Mouse (Mus musculus) limb, embryonic 10.5 days (tissue): ENCODE measurements around the gene 1700020N01Rik. TPM values are rescaled to one million over a fixed set of nuclear protein-coding genes. Genes with fewer than 3 reads are reported as not detected.

Experiments
- DNase-seq: peaks from one replicate; pipeline ENCODE4 v3.0.0-alpha.2; 2017; ENCODE audit warnings: low spot score
- H3K27ac ChIP-seq: fragments of 300-500 bp; sonication (generic); 2 replicates; pipeline ENCODE4 v1.5.1; 2016; ENCODE audit warnings: mild to moderate bottlenecking
- H3K27me3 ChIP-seq: fragments of 300-500 bp; sonication (generic); 2 replicates; pipeline ENCODE4 v1.6.1; 2016; ENCODE audit warnings: low read depth, mild to moderate bottlenecking; ENCODE audit not compliant: poor library complexity, severe bottlenecking
- H3K36me3 ChIP-seq: fragments of 300-500 bp; sonication (generic); 2 replicates; pipeline ENCODE4 v1.6.1; 2016; ENCODE audit warnings: mild to moderate bottlenecking, moderate library complexity
- H3K4me1 ChIP-seq: fragments of 300-500 bp; sonication (generic); 2 replicates; pipeline ENCODE4 v1.6.1; 2016
- H3K4me3 ChIP-seq: fragments of 300-500 bp; sonication (generic); 2 replicates; pipeline ENCODE4 v1.5.1; 2016; ENCODE audit warnings: mild to moderate bottlenecking, moderate library complexity
- H3K9me3 ChIP-seq: fragments of 300-500 bp; sonication (generic); replicated peaks from 2 replicates; pipeline ENCODE4 v1.6.1; 2016; ENCODE audit warnings: mild to moderate bottlenecking
- WGBS: fragments of 180-500 bp; shearing (Covaris S2); methylation state at CpG from one replicate; pipeline ENCODE4 v1.1.7; 2016; 5-methylcytosine and 5-hydroxymethylcytosine counted together
- polyA plus RNA-seq: library from polyadenylated mRNA; unstranded; fragments of >200 nt; fragmentation: Nextera tagmentation; extraction: Ambion mirVana; gene quantifications from 2 replicates; pipeline ENCODE4 v1.2.1, GENCODE M21; 2016

1700020N01Rik gene
- not detected in 2 replicates for polyA plus RNA-seq

DNA sequence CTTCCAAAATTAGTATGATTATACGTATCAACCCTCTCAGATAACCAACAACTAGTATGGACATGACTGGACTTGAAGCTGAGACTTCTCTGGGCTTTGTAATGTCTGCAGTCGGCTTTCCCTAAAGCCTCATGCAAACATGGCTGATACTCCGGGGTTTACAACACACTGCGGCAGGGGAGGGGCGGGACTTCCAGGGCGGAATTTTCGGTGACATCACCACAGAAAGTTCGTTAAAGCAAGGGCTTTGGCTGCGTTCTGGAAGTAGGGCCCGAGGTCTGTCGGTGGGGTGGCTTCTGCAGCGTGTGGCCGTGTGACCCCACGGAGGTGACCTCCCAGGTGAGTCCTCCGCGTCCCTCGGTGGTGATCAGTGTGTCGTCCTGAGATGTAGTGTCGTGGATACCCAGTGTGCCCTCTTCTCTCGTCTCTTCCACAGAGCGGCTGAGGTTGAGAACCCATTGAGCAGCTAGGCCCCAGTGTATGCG, at the start of gene 1700020N01Rik:
Gene 1700020N01Rik, plus strand, starts transcription at position 250 of the 485 bp plus-strand sequence.
- H3K36me3 ChIP-seq, result no peaks in the 10 kb centered on the region
- H3K9me3 ChIP-seq, result no peaks in the 10 kb centered on the region
- 95% methylated on average over 22 of the region's 22 CpGs for WGBS
- no peaks in the 10 kb centered on the region for H3K4me1 ChIP-seq
- DNase-seq, result peak; percentile 27
- no peaks in the 10 kb centered on the region for H3K27me3 ChIP-seq
- H3K27ac ChIP-seq, result no peak within 1 kb of the TSS
- H3K4me3 ChIP-seq, result no peak within 1 kb of the TSS

DNA sequence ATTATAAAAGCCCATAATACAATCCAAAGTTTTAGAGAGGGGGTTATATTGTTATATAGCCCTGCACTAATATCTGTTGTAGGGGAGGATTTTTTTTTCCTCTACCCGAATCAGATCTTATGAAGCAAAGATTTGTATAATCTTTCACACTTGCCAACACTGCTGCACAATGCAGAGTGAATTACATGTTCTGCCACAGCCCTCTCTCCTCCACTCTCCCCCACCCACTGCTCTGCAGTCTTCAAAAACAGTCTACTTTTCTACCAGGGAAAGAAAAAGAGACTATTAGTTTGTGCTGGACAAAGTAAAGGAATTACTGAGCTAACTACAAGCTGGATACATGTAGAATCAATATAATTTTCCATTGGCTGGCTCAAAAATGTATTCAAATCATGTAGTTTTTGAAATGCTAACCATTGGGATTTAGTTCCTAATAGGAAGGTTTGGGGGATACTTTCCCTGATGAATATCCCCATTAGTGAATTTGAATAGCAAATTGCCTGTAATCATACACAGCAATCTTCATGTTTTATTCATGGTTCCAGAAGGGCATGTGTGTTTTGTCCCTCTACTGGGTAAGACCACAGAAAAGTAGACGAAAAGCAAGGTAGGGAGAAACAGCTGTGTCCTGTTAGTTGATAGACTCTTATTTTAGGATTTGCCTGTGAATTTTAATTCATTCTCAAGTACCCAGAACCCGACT, 49.2 kb upstream of the 1700020N01Rik start:
- Histone ChIP-seq H3K27me3 (no peaks in the 10 kb centered on the region), H3K4me3 (no peak overlapping the region), H3K4me1 (peaks cover 8% of the 10 kb centered on the region), H3K27ac (no peak overlapping the region), H3K36me3 (no peaks in the 10 kb centered on the region), H3K9me3 (no peaks in the 10 kb centered on the region)
- DNase-seq, result no peak
- WGBS, result 75% methylated on average over 3 of the region's 3 CpGs

DNA sequence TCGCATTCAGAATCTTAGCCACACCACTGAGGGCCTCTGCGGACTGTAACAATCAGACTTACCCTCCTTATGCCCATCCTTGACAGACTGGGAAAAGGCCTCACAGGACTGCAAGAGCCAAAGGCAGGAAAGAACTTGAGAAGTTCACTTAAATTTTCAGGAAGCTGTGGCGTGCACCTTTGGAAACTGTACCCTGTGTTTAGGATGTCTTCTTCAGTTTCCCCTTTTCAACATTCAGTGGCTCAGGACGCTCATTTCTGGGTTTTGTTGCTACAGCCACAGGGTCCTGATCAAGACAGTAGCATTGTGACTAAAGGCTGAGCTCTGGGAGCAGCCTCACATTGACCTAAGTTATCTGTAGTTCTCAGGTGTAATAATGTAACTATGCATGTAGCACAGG, 48.2 kb upstream of the 1700020N01Rik start:
- H3K4me1 ChIP-seq, result peaks cover 18% of the 10 kb centered on the region
- no peaks in the 10 kb centered on the region for H3K36me3 ChIP-seq
- H3K4me3 ChIP-seq, result no peak overlapping the region
- no peaks in the 10 kb centered on the region for H3K27me3 ChIP-seq
- no peaks in the 10 kb centered on the region for H3K9me3 ChIP-seq
- no peak for DNase-seq
- no peak overlapping the region for H3K27ac ChIP-seq
- 89% methylated on average over 4 of the region's 4 CpGs for WGBS

DNA sequence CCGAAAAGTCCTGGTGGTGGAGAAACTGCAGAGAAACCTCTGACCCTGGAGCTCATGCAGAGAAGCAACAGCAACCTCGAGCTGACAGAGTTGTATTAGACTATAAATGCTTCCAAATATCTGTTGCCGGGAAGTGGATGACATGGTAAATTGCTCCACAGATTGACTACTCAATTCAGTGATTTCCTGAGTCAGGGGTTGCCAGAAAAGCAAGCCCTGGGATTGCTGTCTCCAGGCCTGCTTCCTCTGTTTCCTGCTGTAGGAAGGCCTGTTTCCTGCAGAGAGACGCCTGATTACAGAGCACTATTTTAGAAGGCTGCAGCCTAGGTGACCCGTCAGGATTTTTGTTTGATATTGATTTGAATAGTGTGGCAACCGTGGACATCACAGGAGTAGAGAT, 47.5 kb upstream of the 1700020N01Rik start:
- 39% methylated on average over 6 of the region's 6 CpGs for WGBS
- Histone ChIP-seq H3K4me3 (no peak overlapping the region), H3K9me3 (no peaks in the 10 kb centered on the region), H3K4me1 (peaks cover 18% of the 10 kb centered on the region), H3K27me3 (no peaks in the 10 kb centered on the region), H3K36me3 (no peaks in the 10 kb centered on the region), H3K27ac (no peak overlapping the region)
- no peak for DNase-seq

DNA sequence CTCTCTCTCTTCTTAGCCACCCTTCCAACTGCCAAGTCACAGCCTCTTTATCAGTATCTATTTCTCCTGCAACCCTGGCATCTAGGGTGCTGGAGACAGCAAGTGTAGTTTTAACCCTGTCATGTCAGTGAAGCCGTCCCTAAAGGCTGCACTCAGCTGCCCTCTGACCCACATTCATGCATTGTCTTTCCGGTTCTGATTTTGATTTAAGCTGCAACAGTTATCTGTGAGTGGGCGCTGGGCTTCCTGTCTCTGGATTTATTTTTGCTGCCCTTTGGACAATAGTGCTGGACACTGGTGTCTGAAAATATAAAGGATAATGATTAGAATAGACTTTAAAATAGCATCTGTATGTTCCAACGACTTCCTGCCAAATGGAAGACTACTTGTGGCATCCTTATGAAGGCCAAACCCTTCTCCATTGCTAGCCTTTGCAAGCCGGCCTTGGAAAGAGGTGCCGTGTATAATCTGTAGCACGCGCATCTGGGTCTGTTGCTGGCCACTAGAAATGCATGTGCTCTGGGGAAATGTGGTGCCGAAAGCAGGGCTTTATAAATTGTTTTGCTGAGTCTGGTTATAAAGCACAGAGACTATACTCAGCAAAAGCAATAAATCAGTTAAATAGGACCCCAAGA, 44.0 kb upstream of the 1700020N01Rik start:
- no peaks in the 10 kb centered on the region for H3K9me3 ChIP-seq
- H3K4me3 ChIP-seq, result no peak overlapping the region
- 67% methylated on average over 9 of the region's 9 CpGs for WGBS
- H3K4me1 ChIP-seq, result peaks cover 18% of the 10 kb centered on the region
- H3K27me3 ChIP-seq, result no peaks in the 10 kb centered on the region
- no peak overlapping the region for H3K27ac ChIP-seq
- H3K36me3 ChIP-seq, result no peaks in the 10 kb centered on the region
- DNase-seq, result no peak

DNA sequence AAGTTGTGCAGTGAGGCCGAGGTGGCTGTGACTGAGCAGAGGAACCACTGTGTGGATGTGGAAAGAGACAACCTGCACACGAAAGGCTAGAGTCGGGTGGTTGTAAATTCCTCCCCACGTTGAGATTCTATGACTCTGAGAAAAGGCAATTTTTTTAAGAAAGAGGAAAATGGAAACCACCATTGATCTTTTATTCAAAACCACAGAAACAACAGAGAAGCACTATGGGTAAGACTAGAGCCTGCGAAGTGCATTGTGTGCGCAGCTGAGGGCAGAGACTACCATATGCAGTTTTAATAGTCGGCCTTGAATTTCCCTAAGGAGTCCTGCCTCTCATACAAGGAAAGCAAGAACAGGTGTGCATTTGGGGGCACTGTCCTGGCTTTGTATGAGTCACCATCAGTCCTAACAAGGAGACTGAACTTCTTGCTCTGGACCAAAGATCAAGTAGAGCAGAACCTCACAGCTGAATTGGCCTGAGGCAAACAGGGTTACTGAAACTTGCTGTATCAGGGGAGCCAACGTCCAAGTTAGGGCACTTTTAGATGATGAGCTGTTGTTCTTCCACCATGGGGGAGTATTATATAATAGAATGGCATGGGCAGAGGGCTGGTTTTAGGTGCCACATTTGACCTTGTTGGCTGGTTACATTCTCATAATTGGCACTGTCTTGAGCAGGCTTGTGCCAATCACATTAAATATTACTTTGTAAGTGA, 39.8 kb upstream of the 1700020N01Rik start:
- DNase-seq, result no peak
- 90% methylated on average over 8 of the region's 8 CpGs for WGBS
- no peaks in the 10 kb centered on the region for H3K36me3 ChIP-seq
- H3K27me3 ChIP-seq, result no peaks in the 10 kb centered on the region
- no peak overlapping the region for H3K4me3 ChIP-seq
- peaks cover 12% of the 10 kb centered on the region for H3K4me1 ChIP-seq
- no peaks in the 10 kb centered on the region for H3K9me3 ChIP-seq
- no peak overlapping the region for H3K27ac ChIP-seq

DNA sequence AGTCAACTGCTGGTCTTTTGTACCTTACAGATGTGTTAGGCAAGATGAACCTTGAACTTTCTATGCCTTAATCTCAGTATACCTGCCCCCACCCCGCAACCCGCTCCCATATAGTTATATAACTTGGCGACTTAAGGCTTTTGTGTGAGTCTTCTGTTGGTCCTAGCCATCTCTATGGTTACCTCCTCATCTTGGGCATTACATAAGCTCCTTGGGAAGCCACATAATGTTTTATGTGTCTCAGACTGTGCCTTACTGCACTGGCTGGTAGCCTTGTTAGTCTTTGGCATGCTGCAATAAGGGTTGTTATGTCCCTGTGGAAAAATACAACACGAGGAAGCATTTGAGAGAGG, 39.3 kb upstream of the 1700020N01Rik start:
- no peaks in the 10 kb centered on the region for H3K36me3 ChIP-seq
- H3K4me1 ChIP-seq, result peaks cover 11% of the 10 kb centered on the region
- H3K9me3 ChIP-seq, result no peaks in the 10 kb centered on the region
- 93% methylated on average over 4 of the region's 4 CpGs for WGBS
- no peak overlapping the region for H3K4me3 ChIP-seq
- no peaks in the 10 kb centered on the region for H3K27me3 ChIP-seq
- DNase-seq, result no peak
- no peak overlapping the region for H3K27ac ChIP-seq

DNA sequence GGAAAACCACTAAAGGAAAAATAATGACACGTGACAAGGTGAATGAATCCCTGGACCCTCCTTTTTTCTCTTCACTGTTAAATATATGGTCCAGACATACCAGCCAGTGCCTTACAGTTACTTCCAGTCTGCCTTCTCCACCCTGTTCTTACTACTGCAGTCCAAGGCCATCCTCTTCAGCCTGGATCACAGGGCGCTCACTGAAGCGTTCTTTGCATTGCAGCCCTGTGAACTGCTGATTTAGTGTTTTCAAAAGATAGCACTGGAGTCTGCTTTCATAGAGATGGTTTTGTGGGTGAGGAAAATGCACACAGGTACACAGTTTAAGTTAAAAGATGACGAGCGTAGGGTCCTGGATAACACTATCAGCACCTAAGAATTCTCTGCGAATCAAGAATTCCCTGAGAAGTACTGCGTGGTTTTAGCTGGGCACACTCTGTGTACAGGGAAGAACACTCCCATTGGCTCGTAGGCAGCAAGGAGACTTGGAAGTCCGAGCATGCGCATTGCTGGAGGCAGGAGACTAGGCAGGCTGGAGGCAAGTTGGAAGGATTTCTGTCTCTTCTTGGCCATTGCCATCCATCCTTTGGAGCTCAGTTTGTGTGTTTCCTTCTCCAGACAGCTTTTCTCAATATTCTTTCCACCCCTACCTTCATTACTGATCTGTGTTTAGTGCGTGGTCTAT, 37.9 kb upstream of the 1700020N01Rik start:
- no peak for DNase-seq
- WGBS, result 95% methylated on average over 11 of the region's 11 CpGs
- Histone ChIP-seq H3K9me3 (no peaks in the 10 kb centered on the region), H3K4me1 (peaks cover 7% of the 10 kb centered on the region; the same call in 1 of the 2 replicates), H3K4me3 (no peak overlapping the region), H3K27ac (no peak overlapping the region), H3K27me3 (no peaks in the 10 kb centered on the region), H3K36me3 (no peaks in the 10 kb centered on the region)

DNA sequence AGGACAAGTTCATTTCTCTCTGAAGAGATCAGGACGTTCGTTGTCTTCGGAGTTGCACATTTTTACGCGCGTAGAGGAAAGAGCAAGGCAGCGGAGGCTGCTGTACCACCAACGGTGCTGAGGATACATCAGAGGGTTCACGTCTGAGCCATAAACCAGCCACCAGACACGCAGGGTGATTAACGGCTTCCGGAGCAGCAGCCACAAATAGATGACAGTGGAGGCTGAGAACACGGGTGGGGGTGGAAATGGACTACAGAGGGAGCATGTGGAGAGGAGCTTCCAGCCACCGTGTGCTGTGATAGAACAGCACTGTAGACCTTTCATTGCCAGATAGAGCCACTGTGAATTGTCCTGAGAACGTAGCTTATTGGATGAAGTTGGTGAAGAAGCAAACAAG, 33.2 kb upstream of the 1700020N01Rik start:
- WGBS, result 61% methylated on average over 15 of the region's 15 CpGs
- no peaks in the 10 kb centered on the region for H3K36me3 ChIP-seq
- peaks cover 13% of the 10 kb centered on the region; the same call in 1 of the 2 replicates for H3K4me1 ChIP-seq
- H3K4me3 ChIP-seq, result no peak overlapping the region
- DNase-seq, result no peak
- H3K27ac ChIP-seq, result no peak overlapping the region
- no peaks in the 10 kb centered on the region for H3K9me3 ChIP-seq
- no peaks in the 10 kb centered on the region for H3K27me3 ChIP-seq

DNA sequence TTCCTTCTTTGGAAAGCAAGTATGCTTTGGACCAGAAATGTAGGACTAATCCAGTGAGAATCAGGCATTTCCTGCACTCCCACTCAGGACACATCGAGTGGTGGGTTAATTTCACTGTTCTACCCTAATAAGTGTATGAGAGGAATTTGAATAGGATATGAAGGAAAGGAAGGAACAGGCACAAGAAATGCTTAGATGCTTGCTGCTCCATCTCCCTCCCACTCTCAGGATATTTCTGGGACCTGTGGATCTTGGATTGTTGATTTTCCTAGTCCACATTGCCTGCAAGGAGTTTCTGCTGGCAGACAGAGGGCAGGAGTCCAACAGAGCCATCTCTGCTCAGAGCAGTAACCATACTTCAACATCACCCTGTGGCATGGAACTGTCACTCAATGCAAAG, 31.8 kb upstream of the 1700020N01Rik start:
- WGBS, result 85% methylated on average over 1 of the region's 1 CpGs
- H3K27me3 ChIP-seq, result no peaks in the 10 kb centered on the region
- H3K4me1 ChIP-seq, result peaks cover 13% of the 10 kb centered on the region; the same call in 1 of the 2 replicates
- no peak overlapping the region for H3K27ac ChIP-seq
- DNase-seq, result no peak
- H3K4me3 ChIP-seq, result no peak overlapping the region
- H3K9me3 ChIP-seq, result no peaks in the 10 kb centered on the region
- H3K36me3 ChIP-seq, result no peaks in the 10 kb centered on the region

DNA sequence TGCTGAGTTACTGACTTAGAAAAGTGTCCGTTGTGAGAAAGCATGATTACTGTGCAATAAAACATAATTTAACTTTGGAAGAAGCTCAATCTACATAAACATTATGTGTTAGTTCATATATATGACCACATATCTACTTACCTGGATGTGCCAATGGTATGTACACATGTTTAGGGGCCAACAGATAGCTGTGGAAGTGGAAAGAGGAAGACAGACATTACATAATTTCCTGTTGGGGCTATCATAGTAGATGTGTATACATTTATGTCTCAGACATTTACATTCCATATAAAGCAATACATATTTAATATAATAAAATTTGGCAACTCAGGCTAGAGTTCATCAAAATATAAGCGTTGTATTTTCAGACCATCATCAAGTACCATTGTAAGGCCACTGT, 29.5 kb upstream of the 1700020N01Rik start:
- 94% methylated on average over 2 of the region's 2 CpGs for WGBS
- peaks cover 13% of the 10 kb centered on the region; the same call in 1 of the 2 replicates for H3K4me1 ChIP-seq
- no peaks in the 10 kb centered on the region for H3K36me3 ChIP-seq
- no peaks in the 10 kb centered on the region for H3K27me3 ChIP-seq
- no peak overlapping the region for H3K4me3 ChIP-seq
- no peak for DNase-seq
- no peaks in the 10 kb centered on the region for H3K9me3 ChIP-seq
- no peak overlapping the region for H3K27ac ChIP-seq

DNA sequence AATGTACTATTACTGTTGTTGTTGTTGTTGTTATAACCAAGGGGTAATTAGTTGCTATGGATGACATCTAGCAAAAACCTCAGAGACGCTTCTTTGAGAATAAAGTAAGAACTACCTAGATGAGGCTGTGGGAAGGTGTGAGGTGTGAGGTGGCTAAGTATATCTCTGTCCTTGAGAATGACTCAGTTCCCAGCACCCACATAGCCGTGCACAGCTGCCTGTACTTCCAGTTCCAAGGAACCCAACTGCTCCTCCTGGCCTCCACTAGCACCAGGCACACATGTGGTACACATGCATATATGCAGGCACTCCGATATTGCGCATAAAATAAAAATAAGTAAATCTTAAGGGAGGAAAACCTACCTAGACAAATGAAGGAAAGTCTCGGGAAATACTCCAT, 28.8 kb upstream of the 1700020N01Rik start:
- H3K36me3 ChIP-seq, result no peaks in the 10 kb centered on the region
- H3K4me3 ChIP-seq, result no peak overlapping the region
- H3K27ac ChIP-seq, result no peak overlapping the region
- DNase-seq, result no peak
- H3K9me3 ChIP-seq, result no peaks in the 10 kb centered on the region
- H3K4me1 ChIP-seq, result peaks cover 13% of the 10 kb centered on the region; the same call in 1 of the 2 replicates
- 94% methylated on average over 5 of the region's 5 CpGs for WGBS
- no peaks in the 10 kb centered on the region for H3K27me3 ChIP-seq
